Mouse (Mus musculus) embryonic fibroblast, embryonic 13.5 days (primary cell): Measurements from ENCODE around the gene Fcho2.

ENCODE experiments used
- CTCF ChIP-seq: IDR thresholded peaks from 2 replicates; pipeline ENCODE4 v1.5.1; 2011; ENCODE audit warnings: mild to moderate bottlenecking, control low read depth, low read length, moderate library complexity, borderline replicate concordance; ENCODE audit not compliant: insufficient read depth
- POLR2A ChIP-seq: IDR thresholded peaks from 2 replicates; pipeline ENCODE4 v1.6.1; 2011; ENCODE audit warnings: low read depth, mild to moderate bottlenecking, control low read depth, low read length, moderate library complexity

GRCm38 (mm10) chr13:98816571-98816970 lies 1.3 kb upstream of the Fcho2 start:
- TF ChIP-seq CTCF (no peak), POLR2A (no peak)
